Mouse (Mus musculus) CH12.LX (cell line): ENCODE results near the gene Uck2.

Source experiments
- CHD1 ChIP-seq: IDR thresholded peaks from 2 replicates; pipeline ENCODE4 v1.6.1; 2012; ENCODE audit warnings: low read depth, low read length, improper control_type of control experiment, inconsistent platforms
- CHD2 ChIP-seq: IDR thresholded peaks from 2 replicates; pipeline ENCODE4 v1.6.1; 2011; ENCODE audit warnings: low read length, improper control_type of control experiment
- CTCF ChIP-seq, 2 experiments: IDR thresholded peaks in 1 of 2; conservative IDR thresholded peaks in 1 of 2; 2 replicates each; pipeline ENCODE4 v1.5.1; 2011 to 2012; ENCODE audit warnings: low read depth in 2 of 2, low read length in 2 of 2, improper control_type of control experiment in 1 of 2, inconsistent platforms in 1 of 2, mild to moderate bottlenecking in 1 of 2, moderate library complexity in 1 of 2
- EP300 ChIP-seq: IDR thresholded peaks from 2 replicates; pipeline ENCODE4 v1.6.1; 2011; ENCODE audit warnings: low read length, improper control_type of control experiment
- IRF4 ChIP-seq: IDR thresholded peaks from 2 replicates; pipeline ENCODE4 v1.6.1; 2014; ENCODE audit warnings: low read depth, mild to moderate bottlenecking, inconsistent platforms, low read length, improper control_type of control experiment
- KAT2A ChIP-seq: IDR thresholded peaks from 2 replicates; pipeline ENCODE4 v1.6.1; 2012; ENCODE audit warnings: low read length, improper control_type of control experiment, inconsistent platforms; ENCODE audit not compliant: insufficient replicate concordance
- MAFK ChIP-seq: IDR thresholded peaks from 2 replicates; pipeline ENCODE4 v1.6.1; 2011; ENCODE audit warnings: low read length, improper control_type of control experiment; ENCODE audit not compliant: insufficient replicate concordance
- MAX ChIP-seq: IDR thresholded peaks from 2 replicates; pipeline ENCODE4 v1.6.1; 2011; ENCODE audit warnings: low read length, improper control_type of control experiment
- MYC ChIP-seq: IDR thresholded peaks from 2 replicates; pipeline ENCODE4 v1.6.1; 2011; ENCODE audit warnings: low read depth, mild to moderate bottlenecking, improper control_type of control experiment, low read length
- POLR2A ChIP-seq: IDR thresholded peaks from 2 replicates; pipeline ENCODE4 v1.6.1; 2011; ENCODE audit warnings: low read depth, mild to moderate bottlenecking, improper control_type of control experiment, low read length
- SMC3 ChIP-seq: IDR thresholded peaks from 2 replicates; pipeline ENCODE4 v1.6.1; 2011; ENCODE audit warnings: low read depth, low read length, improper control_type of control experiment
- ZKSCAN1 ChIP-seq: IDR thresholded peaks from 2 replicates; pipeline ENCODE4 v1.6.1; 2012; ENCODE audit warnings: low read depth, inconsistent platforms, low read length, improper control_type of control experiment, borderline replicate concordance
- ZMIZ1 ChIP-seq: IDR thresholded peaks from 2 replicates; pipeline ENCODE4 v1.6.1; 2012; ENCODE audit warnings: low read depth, mild to moderate bottlenecking, inconsistent platforms, low read length, improper control_type of control experiment

DNA sequence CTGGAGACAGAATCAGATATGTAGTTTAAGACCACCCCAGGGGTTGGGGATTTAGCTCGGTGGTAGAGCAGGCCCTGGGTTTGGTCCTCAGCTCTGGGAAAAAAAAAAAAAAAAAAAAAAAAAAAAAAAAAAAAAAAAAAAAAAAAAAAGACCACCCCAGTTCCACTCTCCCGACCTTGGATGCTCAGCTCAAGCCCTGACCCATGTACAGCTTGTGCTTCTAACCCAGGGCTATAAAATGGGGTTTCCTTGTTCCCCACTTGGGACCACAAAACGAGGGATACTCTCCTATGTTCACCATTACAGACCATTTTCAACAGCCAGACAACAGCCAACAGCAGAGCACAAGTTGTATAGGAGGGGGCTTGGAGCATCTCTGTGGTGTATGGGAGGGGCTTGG lies 18.4 kb downstream of the Uck2 start:
- no peak for TF ChIP-seq EP300
- TF ChIP-seq MYC = no peak
- no peak for TF ChIP-seq POLR2A
- no peak for TF ChIP-seq CTCF (conservative IDR thresholded peaks at IDR 0.05 in 1 of 2, IDR thresholded peaks at IDR 0.05 in 1 of 2; ENCODE audit: low read depth in 2 of 2, low read length in 2 of 2)
- TF ChIP-seq ZKSCAN1 = no peak
- TF ChIP-seq IRF4 = no peak
- no peak for TF ChIP-seq ZMIZ1
- TF ChIP-seq CHD2 = no peak
- no peak for TF ChIP-seq CHD1
- no peak for TF ChIP-seq MAFK
- no peak for TF ChIP-seq SMC3
- TF ChIP-seq KAT2A = no peak
- TF ChIP-seq MAX = no peak
